Comparison of ENCODE assay signal across 22 mouse cellular contexts in genomic region chr3:138185995-138186930, GRCm38 (mm10). TPM values are rescaled to one million over a fixed set of nuclear protein-coding genes. Genes with fewer than 3 reads are reported as not detected.
DNase-seq lines count a peak whose midpoint lies in the region; ATAC-seq and TF ChIP-seq lines count a peak whose summit lies in the region.
"Had no signal": no experiment of that assay in that cellular context is flagged by ENCODE, and none has a peak within 500 bp of the region (broad histone marks: within the 10 kb centered on the region; RNA-seq: fewer than 3 reads in every experiment).

No protein-coding gene starts in this region.

- peak; percentile 19 for DNase-seq in embryonic facial prominence, embryonic 11.5 days (ENCODE audit: low spot score)
- no peak for DNase-seq in embryonic facial prominence, embryonic 10.5 days (ENCODE audit: low spot score)
- DNase-seq in testis, postnatal 14 days (ENCODE audit: low spot score), result no peak
- DNase-seq in adrenal gland, postnatal 36 days, result no peak
- no peak for DNase-seq in natural killer cell, adult 2 months (ENCODE audit: low spot score in 2 of 2)
- DNase-seq: cerebellum, adult 8-10 months; gastrocnemius, postnatal 25 days; right cerebral cortex, adult 18-20 months had no signal

- no peak overlapping the region for H3K27ac ChIP-seq in embryonic facial prominence, embryonic 11.5 days (replicated peaks; ENCODE audit: low read depth, low read length)
- no peak overlapping the region for H3K27ac ChIP-seq in embryonic facial prominence, embryonic 10.5 days (replicated peaks)
- H3K27ac ChIP-seq in testis, adult 2 months (ENCODE audit: control insufficient read depth, insufficient read depth, low read depth, low read length), result no peak overlapping the region
- no peak overlapping the region for H3K27ac ChIP-seq in midbrain, embryonic 12.5 days (replicated peaks)
- H3K27ac ChIP-seq in neural tube, embryonic 15.5 days (replicated peaks), result no peak overlapping the region
- H3K27ac ChIP-seq: limb, embryonic 15.5 days; neural tube, embryonic 12.5 days had no signal

- H3K36me3 ChIP-seq in embryonic facial prominence, embryonic 11.5 days (replicated peaks; ENCODE audit: control insufficient read depth, insufficient read depth, low read depth, low read length), result no peaks in the 10 kb centered on the region
- H3K36me3 ChIP-seq in embryonic facial prominence, embryonic 10.5 days (replicated peaks), result no peaks in the 10 kb centered on the region
- no peaks in the 10 kb centered on the region for H3K36me3 ChIP-seq in testis, adult 2 months (ENCODE audit: control insufficient read depth, insufficient read depth, low read length)
- H3K36me3 ChIP-seq in midbrain, embryonic 12.5 days, result no peaks in the 10 kb centered on the region
- H3K36me3 ChIP-seq in neural tube, embryonic 15.5 days, result no peaks in the 10 kb centered on the region
- H3K36me3 ChIP-seq: limb, embryonic 15.5 days; neural tube, embryonic 12.5 days had no signal

- no peaks in the 10 kb centered on the region for H3K9me3 ChIP-seq in embryonic facial prominence, embryonic 11.5 days (replicated peaks; ENCODE audit: control insufficient read depth, low read length)
- no peaks in the 10 kb centered on the region for H3K9me3 ChIP-seq in embryonic facial prominence, embryonic 10.5 days
- H3K9me3 ChIP-seq in midbrain, embryonic 12.5 days, result no peaks in the 10 kb centered on the region
- H3K9me3 ChIP-seq in neural tube, embryonic 15.5 days (replicated peaks), result no peaks in the 10 kb centered on the region
- H3K9me3 ChIP-seq: limb, embryonic 15.5 days; neural tube, embryonic 12.5 days had no signal

- TF ChIP-seq POLR2A in testis, adult 2 months (IDR thresholded peaks at IDR 0.05; ENCODE audit: control insufficient read depth, low read depth, low read length), result no peak

- no peak overlapping the region for H3K4me2 ChIP-seq in embryonic facial prominence, embryonic 11.5 days (ENCODE audit: low read depth, low read length)
- no peak overlapping the region for H3K4me2 ChIP-seq in midbrain, embryonic 12.5 days (replicated peaks)
- H3K4me2 ChIP-seq in neural tube, embryonic 15.5 days, result no peak overlapping the region
- H3K4me2 ChIP-seq: limb, embryonic 15.5 days; neural tube, embryonic 12.5 days had no signal

- no peak overlapping the region for H3K9ac ChIP-seq in embryonic facial prominence, embryonic 11.5 days (replicated peaks; ENCODE audit: low read length)
- H3K9ac ChIP-seq in midbrain, embryonic 12.5 days (replicated peaks), result no peak overlapping the region
- no peak overlapping the region for H3K9ac ChIP-seq in neural tube, embryonic 15.5 days (replicated peaks)
- H3K9ac ChIP-seq: limb, embryonic 15.5 days; neural tube, embryonic 12.5 days had no signal

- H3K27me3 ChIP-seq in embryonic facial prominence, embryonic 11.5 days (ENCODE audit: control insufficient read depth, insufficient read depth, low read length), result no peaks in the 10 kb centered on the region
- no peaks in the 10 kb centered on the region for H3K27me3 ChIP-seq in embryonic facial prominence, embryonic 10.5 days (replicated peaks; ENCODE audit: low read depth, poor library complexity, severe bottlenecking)
- no peaks in the 10 kb centered on the region for H3K27me3 ChIP-seq in testis, adult 2 months (ENCODE audit: control insufficient read depth, insufficient read depth, low read length)
- H3K27me3 ChIP-seq in midbrain, embryonic 12.5 days, result no peaks in the 10 kb centered on the region
- no peaks in the 10 kb centered on the region for H3K27me3 ChIP-seq in neural tube, embryonic 15.5 days (replicated peaks)
- H3K27me3 ChIP-seq: limb, embryonic 15.5 days; neural tube, embryonic 12.5 days had no signal

- WGBS in embryonic facial prominence, embryonic 11.5 days, result 88% methylated on average over 26 of the region's 26 CpGs
- 90% methylated on average over 26 of the region's 26 CpGs for WGBS in embryonic facial prominence, embryonic 10.5 days
- WGBS in midbrain, embryonic 12.5 days, result 89% methylated on average over 26 of the region's 26 CpGs
- WGBS in neural tube, embryonic 15.5 days, result 80% methylated on average over 26 of the region's 26 CpGs

- 0 out of 2 replicates have a peak, but pooled peaks have one; percentile 34 for ATAC-seq in embryonic facial prominence, embryonic 11.5 days (replicated peaks; ENCODE audit: insufficient number of reproducible peaks, low FRiP score, low TSS enrichment, low read depth)
- peak; percentile 78; the same call in 1 of the 2 replicates for ATAC-seq in midbrain, embryonic 12.5 days (ENCODE audit: low FRiP score, low read depth)
- ATAC-seq in neural tube, embryonic 15.5 days (ENCODE audit: low FRiP score), result peak; percentile 38; the same call in 1 of the 2 replicates

- H3K4me3 ChIP-seq in embryonic facial prominence, embryonic 11.5 days (ENCODE audit: low read depth, low read length), result no peak overlapping the region
- no peak overlapping the region for H3K4me3 ChIP-seq in embryonic facial prominence, embryonic 10.5 days
- peak overlapping the region; percentile 90 for H3K4me3 ChIP-seq in testis, adult 2 months (ENCODE audit: control insufficient read depth, low read depth, low read length)
- no peak overlapping the region for H3K4me3 ChIP-seq in midbrain, embryonic 12.5 days
- H3K4me3 ChIP-seq in neural tube, embryonic 15.5 days (replicated peaks), result no peak overlapping the region
- H3K4me3 ChIP-seq: limb, embryonic 15.5 days; megakaryocyte, embryonic 14.5 days; neural tube, embryonic 12.5 days had no signal

- TF ChIP-seq CTCF in testis, adult 2 months (IDR thresholded peaks at IDR 0.05; ENCODE audit: control insufficient read depth, insufficient read depth, insufficient replicate concordance, low read depth, low read length), result no peak

- H3K4me1 ChIP-seq in embryonic facial prominence, embryonic 11.5 days (ENCODE audit: control insufficient read depth, insufficient read depth, low read length), result no peaks in the 10 kb centered on the region
- H3K4me1 ChIP-seq in embryonic facial prominence, embryonic 10.5 days, result peaks cover 4% of the 10 kb centered on the region; the same call in 1 of the 2 replicates
- H3K4me1 ChIP-seq in testis, adult 2 months (ENCODE audit: control insufficient read depth, insufficient read depth, low read length), result no peaks in the 10 kb centered on the region; the same call in 1 of the 2 replicates
- peaks cover 5% of the 10 kb centered on the region; the same call in 1 of the 2 replicates for H3K4me1 ChIP-seq in midbrain, embryonic 12.5 days
- H3K4me1 ChIP-seq in neural tube, embryonic 15.5 days, result no peaks in the 10 kb centered on the region
- H3K4me1 ChIP-seq: limb, embryonic 15.5 days; megakaryocyte, embryonic 14.5 days had no signal

RNA-seq across cellular contexts. Expression of gene 4930579F01Rik, which starts 7.4 kb away (rescaled TPM):
- not detected in 2 replicates for polyA plus RNA-seq in embryonic facial prominence, embryonic 11.5 days (2014; fragmentation: Nextera tagmentation; extraction: Ambion mirVana)
- polyA plus RNA-seq in embryonic facial prominence, embryonic 10.5 days (2016; fragmentation: Nextera tagmentation; extraction: Ambion mirVana), result not detected in 2 replicates
- polyA plus RNA-seq in testis, adult 2 months (2012; rRNA removed), result 93.6 and 96.6 TPM in 2 replicates
- 0.14 TPM in 1 of 2 replicates, not detected in the other for polyA plus RNA-seq in midbrain, embryonic 12.5 days (2016; fragmentation: Nextera tagmentation; extraction: Ambion mirVana)
- not detected in 2 replicates for polyA plus RNA-seq in neural tube, embryonic 15.5 days (2015; fragmentation: Nextera tagmentation; extraction: Ambion mirVana)
- not detected for total RNA-seq in adrenal gland, postnatal 36 days (2021)
- total RNA-seq: adrenal gland, postnatal 10 days; gastrocnemius, postnatal 25 days; heart, postnatal 10 days; layer of hippocampus, postnatal 25 days; left cerebral cortex, postnatal 25 days had no signal
- polyA plus RNA-seq: frontal cortex, adult 2 months; intestine, embryonic 14.5 days; large intestine, adult 2 months; limb, embryonic 15.5 days; liver, embryonic 16.5 days; neural tube, embryonic 12.5 days had no signal

RNA-seq across cellular contexts. Expression of gene Adh7, which starts 31.3 kb away (rescaled TPM):
- polyA plus RNA-seq in embryonic facial prominence, embryonic 11.5 days (2014; fragmentation: Nextera tagmentation; extraction: Ambion mirVana), result not detected in 2 replicates
- not detected in 2 replicates for polyA plus RNA-seq in embryonic facial prominence, embryonic 10.5 days (2016; fragmentation: Nextera tagmentation; extraction: Ambion mirVana)
- 4.7 and 4.8 TPM in 2 replicates for polyA plus RNA-seq in testis, adult 2 months (2012; rRNA removed)
- 0.47 and 0.50 TPM in 2 replicates for polyA plus RNA-seq in midbrain, embryonic 12.5 days (2016; fragmentation: Nextera tagmentation; extraction: Ambion mirVana)
- polyA plus RNA-seq in neural tube, embryonic 15.5 days (2015; fragmentation: Nextera tagmentation; extraction: Ambion mirVana), result 0.44 and 0.66 TPM in 2 replicates
- total RNA-seq in adrenal gland, postnatal 36 days (2021), result 10 to 100 TPM in 1 of 2 experiments, 1 to 10 TPM in 1; 8.7 to 55.5 TPM
- total RNA-seq: left cerebral cortex, postnatal 25 days had no signal
- polyA plus RNA-seq: intestine, embryonic 14.5 days; large intestine, adult 2 months; neural tube, embryonic 12.5 days had no signal

RNA-seq across cellular contexts. Expression of gene Mttp, which starts 41.5 kb away (rescaled TPM):
- polyA plus RNA-seq in embryonic facial prominence, embryonic 11.5 days (2014; fragmentation: Nextera tagmentation; extraction: Ambion mirVana), result 8.3 and 9.2 TPM in 2 replicates
- polyA plus RNA-seq in embryonic facial prominence, embryonic 10.5 days (2016; fragmentation: Nextera tagmentation; extraction: Ambion mirVana), result 9.8 and 10.0 TPM in 2 replicates
- 8.2 and 10.9 TPM in 2 replicates for polyA plus RNA-seq in testis, adult 2 months (2012; rRNA removed)
- 12.4 and 14.1 TPM in 2 replicates for polyA plus RNA-seq in midbrain, embryonic 12.5 days (2016; fragmentation: Nextera tagmentation; extraction: Ambion mirVana)
- 8.5 and 9.4 TPM in 2 replicates for polyA plus RNA-seq in neural tube, embryonic 15.5 days (2015; fragmentation: Nextera tagmentation; extraction: Ambion mirVana)
- total RNA-seq in adrenal gland, postnatal 36 days (2021), result 10 to 100 TPM in 1 of 2 experiments, 1 to 10 TPM in 1; 6.5 to 15.9 TPM

RNA-seq across cellular contexts. Expression of gene Trmt10a, which starts 43.0 kb away (rescaled TPM):
- 16.5 and 17.2 TPM in 2 replicates for polyA plus RNA-seq in embryonic facial prominence, embryonic 11.5 days (2014; fragmentation: Nextera tagmentation; extraction: Ambion mirVana)
- 18.1 and 20.0 TPM in 2 replicates for polyA plus RNA-seq in embryonic facial prominence, embryonic 10.5 days (2016; fragmentation: Nextera tagmentation; extraction: Ambion mirVana)
- polyA plus RNA-seq in testis, adult 2 months (2012; rRNA removed), result 36.2 and 37.1 TPM in 2 replicates
- polyA plus RNA-seq in midbrain, embryonic 12.5 days (2016; fragmentation: Nextera tagmentation; extraction: Ambion mirVana), result 14.0 and 15.6 TPM in 2 replicates
- 8.4 and 9.4 TPM in 2 replicates for polyA plus RNA-seq in neural tube, embryonic 15.5 days (2015; fragmentation: Nextera tagmentation; extraction: Ambion mirVana)
- total RNA-seq in adrenal gland, postnatal 36 days (2021), result 10 to 100 TPM; 12.9 to 13.1 TPM

Comparison
In these comparisons a context has a peak if more than half of its experiments do, and no peak if none do; other contexts are left out.
1. RNA of gene 4930579F01Rik, which starts 7.4 kb away (polyA plus RNA-seq): 93.6 to 96.6 TPM in testis, adult 2 months; 0.14 TPM in midbrain, embryonic 12.5 days, not detected in embryonic facial prominence, embryonic 11.5 days, not detected in embryonic facial prominence, embryonic 10.5 days and not detected in neural tube, embryonic 15.5 days; every median in the first group is over 10 times any median in the second.
2. Peak in every context shown above with its lines, with median percentiles within 50 percentile points of each other: ATAC-seq.